Mouse (Mus musculus) erythroid progenitor cell, adult 5-6 weeks (primary cell): ENCODE measurements at regions not wholly inside any gene's neighbourhood (a gene's known extent, or its start where the extent isn't known, plus 50 kb on each side); places are given as distances from the start of the nearest gene placed in this dataset.

Experiments
- ATAC-seq: replicated peaks from 2 replicates; pipeline ENCODE4 v1.8.0; 2016; ENCODE audit warnings: moderate number of reproducible peaks, mild to moderate bottlenecking, moderate TSS enrichment, inconsistent platforms; ENCODE audit not compliant: poor library complexity, low FRiP score, severe bottlenecking

- no peak for ATAC-seq
Measured at GRCm38 (mm10) chr10:17382990-17383389, 340.0 kb upstream of the Cited2 start.

- no peak for ATAC-seq
Measured at GRCm38 (mm10) chr10:17385181-17385580, 337.8 kb upstream of the Cited2 start.

- ATAC-seq: no peak
Measured at GRCm38 (mm10) chr10:17387296-17387695, 335.7 kb upstream of the Cited2 start.

GRCm38 (mm10) chr10:17395495-17396224 lies 327.4 kb upstream of the Cited2 start:
- no peak for ATAC-seq

GRCm38 (mm10) chr10:17403899-17404298 lies 319.1 kb upstream of the Cited2 start:
- no peak for ATAC-seq

- no peak for ATAC-seq
Measured at GRCm38 (mm10) chr10:17407854-17408606, 315.0 kb upstream of the Cited2 start.

GRCm38 (mm10) chr10:17408781-17409180 lies 314.2 kb upstream of the Cited2 start:
- no peak for ATAC-seq

- ATAC-seq: no peak
Measured at GRCm38 (mm10) chr10:17411300-17411987, 311.6 kb upstream of the Cited2 start.

- no peak for ATAC-seq
Measured at GRCm38 (mm10) chr10:17415112-17415511, 307.9 kb upstream of the Cited2 start.

- no peak for ATAC-seq
Measured at GRCm38 (mm10) chr10:17416121-17416520, 306.9 kb upstream of the Cited2 start.

- ATAC-seq: no peak
Measured at GRCm38 (mm10) chr10:17417394-17417793, 305.6 kb upstream of the Cited2 start.

GRCm38 (mm10) chr10:17418227-17418685 lies 304.8 kb upstream of the Cited2 start:
- no peak for ATAC-seq

GRCm38 (mm10) chr10:17423584-17424278 lies 299.3 kb upstream of the Cited2 start:
- no peak for ATAC-seq

- ATAC-seq: no peak
Measured at GRCm38 (mm10) chr10:17426197-17426596, 296.8 kb upstream of the Cited2 start.

- no peak for ATAC-seq
Measured at GRCm38 (mm10) chr10:17427316-17427715, 295.7 kb upstream of the Cited2 start.

GRCm38 (mm10) chr10:17428315-17428714 lies 294.7 kb upstream of the Cited2 start:
- ATAC-seq: no peak

GRCm38 (mm10) chr10:17431068-17431467 lies 291.9 kb upstream of the Cited2 start:
- no peak for ATAC-seq

- ATAC-seq: no peak
Measured at GRCm38 (mm10) chr10:17434098-17434497, 288.9 kb upstream of the Cited2 start.

- ATAC-seq: no peak
Measured at GRCm38 (mm10) chr10:17450240-17450639, 272.8 kb upstream of the Cited2 start.

GRCm38 (mm10) chr10:17470880-17471279 lies 252.1 kb upstream of the Cited2 start:
- no peak for ATAC-seq
